Mouse (Mus musculus) cerebellum, postnatal 10 days (tissue): Measurements from ENCODE around the gene Zfp120.
"Not testable (repeated sequence)": the region's sequence is repeated elsewhere in the genome, so short reads cannot be mapped to it uniquely, and the experiment has no call there.

Source experiments
- DNase-seq, 2 experiments: peaks; one replicate each; pipeline ENCODE4 v3.0.0; 2021; ENCODE audit warnings: mixed read lengths in 2 of 2

The Zfp120 gene

DNA sequence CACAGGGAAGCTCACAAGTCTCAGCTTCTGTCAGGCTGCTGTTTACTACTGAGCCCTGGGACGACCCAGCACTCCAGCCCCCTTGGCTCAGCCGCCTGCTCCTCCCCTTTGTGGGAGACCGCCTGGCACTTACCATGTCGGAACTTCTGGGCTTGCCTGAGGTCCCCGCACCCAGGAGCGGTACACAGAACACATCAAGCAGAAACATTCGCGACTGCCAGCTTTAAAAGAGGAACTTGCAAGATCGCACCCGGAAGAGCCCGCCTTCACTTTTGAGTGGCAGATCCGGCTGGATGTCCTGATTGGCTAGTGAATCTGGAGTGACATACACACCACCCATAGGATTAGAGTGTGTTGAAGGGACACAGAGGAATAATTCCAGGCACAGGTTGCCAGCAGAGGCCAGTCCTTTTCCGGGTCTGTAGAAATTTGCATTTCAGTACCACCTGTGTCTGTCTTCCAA, at the start of gene Zfp120:
TSS of gene Zfp120 (minus strand) at position 274 of the 463 bp plus-strand sequence.
- DNase-seq: peak; percentile 89

DNA sequence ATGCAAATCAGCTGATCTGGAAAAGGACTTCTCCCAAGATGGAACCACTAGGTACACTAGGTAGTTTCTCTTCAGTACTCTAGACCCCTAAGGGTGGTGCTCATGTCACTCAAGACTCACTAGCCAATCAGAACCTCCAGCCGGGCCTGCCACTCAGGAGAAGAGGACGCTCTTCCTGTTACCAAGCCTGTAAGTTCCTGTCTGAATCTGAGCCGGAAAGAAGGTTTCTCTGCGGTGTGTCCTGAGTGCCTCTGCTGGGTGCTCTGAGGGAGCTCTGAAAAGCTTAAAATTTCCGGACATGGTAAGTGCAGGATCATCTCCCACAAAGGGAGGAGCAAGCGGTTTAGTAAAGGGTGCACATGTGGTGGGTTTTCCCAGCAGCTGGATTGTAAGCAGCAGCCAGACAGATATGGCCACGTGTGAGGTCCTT, 45.1 kb upstream of the Zfp120 start, which contains the start of gene Gm14139:
TSS of gene Gm14139 (plus strand) at position 186 of the 430 bp plus-strand sequence.
- DNase-seq: not testable (repeated sequence)

DNA sequence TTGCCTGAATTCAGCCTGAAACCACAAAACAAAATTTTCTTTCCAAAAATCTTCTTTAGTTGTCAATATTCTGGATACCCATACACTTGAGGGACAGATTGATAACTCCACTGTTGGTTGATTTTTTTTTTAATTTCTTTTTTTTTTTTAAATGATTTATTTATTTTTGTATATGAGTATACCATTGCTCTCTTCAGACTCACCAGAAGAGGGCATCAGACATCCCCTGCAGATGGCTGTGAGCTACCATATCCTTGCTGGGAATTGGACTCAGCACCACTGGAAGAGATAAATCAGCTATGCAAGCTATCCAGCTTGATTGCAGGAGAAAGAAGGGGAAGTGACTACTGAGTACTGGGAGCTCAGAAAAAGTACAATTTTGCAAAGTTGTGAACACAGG, 44.5 kb upstream of the Zfp120 start:
- DNase-seq: not testable (repeated sequence)

DNA sequence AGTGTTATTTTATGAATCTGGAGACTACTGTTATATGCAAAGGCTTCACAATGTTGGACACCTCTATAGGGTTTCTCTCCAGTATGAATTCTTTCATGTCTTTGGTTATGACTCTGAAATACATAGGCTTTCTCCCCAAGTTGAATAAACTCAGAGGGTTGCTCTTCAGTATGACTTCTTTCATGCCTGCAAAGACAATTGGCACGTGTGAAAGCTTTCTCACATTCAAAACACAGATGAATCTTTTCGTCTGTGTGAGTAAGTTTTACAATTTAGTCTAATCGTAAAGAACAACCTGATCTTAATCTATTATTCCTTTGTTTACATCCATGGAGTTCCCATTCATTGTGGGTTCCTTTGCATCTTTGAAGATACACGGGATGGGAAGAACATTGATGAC, 43.1 kb upstream of the Zfp120 start, which contains the start of gene Gm10770:
TSS of gene Gm10770 (minus strand) at position 101 of the 400 bp plus-strand sequence.
- not testable (repeated sequence) for DNase-seq

DNA sequence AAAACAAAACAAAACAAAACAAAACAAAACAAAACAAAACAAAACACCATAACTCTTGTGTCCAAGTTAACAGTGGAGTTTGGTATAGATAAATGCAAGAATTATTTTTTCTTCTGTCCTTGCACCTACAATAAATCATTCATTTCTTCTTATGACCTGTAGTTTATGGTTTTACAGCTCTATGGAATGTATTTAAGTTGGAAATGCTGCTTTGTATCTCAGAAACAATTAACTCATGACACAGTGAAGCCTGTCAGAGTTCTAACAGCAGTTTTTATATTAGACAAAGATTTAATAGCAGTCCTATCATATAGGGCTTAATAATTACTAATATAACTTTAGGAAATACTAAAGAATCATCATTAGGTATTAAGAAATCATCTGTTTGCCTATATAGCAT, 37.3 kb upstream of the Zfp120 start:
- DNase-seq: no peak

DNA sequence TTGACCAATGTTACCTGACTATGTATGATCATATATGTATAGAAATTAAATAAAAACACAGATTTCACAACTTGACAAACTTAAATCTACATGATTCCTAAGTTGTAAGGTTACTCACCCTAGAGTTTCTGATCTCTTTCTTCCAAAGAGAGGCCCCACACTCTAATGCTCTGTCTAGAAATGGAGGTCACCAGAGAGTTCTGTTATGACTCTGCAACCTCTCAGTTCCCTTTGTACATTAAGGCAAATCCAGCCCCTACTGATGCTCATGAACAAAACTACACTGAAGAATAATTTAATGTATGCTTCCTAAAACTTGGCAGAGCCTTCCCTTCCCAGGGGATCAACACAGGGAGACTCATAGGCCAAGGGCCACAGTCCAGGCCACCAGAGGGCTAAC, 30.2 kb upstream of the Zfp120 start:
- DNase-seq: no peak

DNA sequence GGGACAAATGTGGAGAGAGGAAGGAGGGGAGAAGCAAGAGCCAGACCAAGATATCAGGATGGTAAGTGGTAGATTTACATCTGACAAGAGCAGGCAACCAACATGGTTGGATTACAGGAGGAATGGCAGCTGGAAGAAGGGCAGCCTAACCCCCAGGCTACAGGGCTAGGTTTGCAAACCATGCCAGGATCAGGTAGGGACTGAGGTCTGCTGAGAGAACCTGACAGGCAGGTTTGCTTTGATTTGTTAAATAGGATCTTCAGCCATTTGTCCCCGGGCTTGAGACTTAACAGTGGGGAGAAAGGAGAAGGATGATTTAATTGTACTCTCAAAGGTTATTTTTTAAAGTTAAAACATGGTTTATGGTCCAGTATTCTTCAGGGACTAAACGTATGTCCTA, 3.7 kb downstream of the Zfp120 start:
- no peak for DNase-seq

DNA sequence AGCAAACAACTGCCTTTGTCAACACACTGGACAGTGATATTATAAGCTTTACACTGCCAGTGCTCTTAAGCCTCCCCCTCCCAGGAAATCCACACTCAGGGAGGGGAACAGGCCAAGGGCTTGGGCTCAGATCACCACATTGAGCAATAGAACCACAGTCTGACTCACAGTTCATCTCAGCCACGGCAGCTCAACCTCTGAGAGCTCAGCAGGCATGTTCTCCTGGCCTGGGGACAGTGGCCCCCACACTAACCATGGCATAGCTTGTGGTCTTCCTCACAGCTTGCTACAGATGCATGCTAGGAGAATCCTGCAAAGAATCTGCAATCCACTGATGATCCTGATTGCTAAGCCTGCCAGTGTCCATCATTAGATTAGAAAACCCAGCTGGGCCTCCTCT, 4.5 kb downstream of the Zfp120 start:
- DNase-seq: not testable (repeated sequence)

DNA sequence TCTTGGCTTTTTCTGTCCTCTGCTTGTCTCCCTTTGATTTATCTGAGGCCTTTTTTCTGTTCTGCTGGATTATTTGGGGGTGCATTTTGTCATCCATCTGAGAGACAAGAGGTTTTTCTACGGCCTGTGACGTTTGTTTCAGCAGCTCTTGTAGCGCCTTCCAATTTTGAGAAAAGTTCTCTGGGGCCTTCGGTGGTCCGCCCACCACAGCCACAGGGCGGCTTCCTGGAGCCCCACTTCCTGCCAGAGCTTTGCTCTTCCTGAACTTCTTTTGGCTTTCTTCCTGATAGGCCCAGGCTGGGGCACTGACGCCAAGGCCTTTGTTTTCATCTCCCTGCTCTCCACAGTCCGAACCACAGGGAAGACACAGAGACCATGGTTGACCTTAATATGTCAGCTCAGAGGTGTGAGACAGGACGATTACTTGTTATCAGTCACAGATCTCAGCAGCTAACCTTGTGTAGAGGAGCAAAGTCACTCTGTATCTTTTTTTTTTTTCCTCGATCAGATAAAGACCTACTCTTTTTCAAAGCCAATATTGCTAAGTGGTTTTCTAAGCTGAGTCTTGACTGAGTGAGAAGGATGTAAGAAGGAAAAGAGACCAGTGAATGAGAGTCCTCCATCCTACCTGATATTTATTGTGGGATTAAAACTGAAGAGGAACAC, 25.1 kb downstream of the Zfp120 start:
- no peak for DNase-seq

DNA sequence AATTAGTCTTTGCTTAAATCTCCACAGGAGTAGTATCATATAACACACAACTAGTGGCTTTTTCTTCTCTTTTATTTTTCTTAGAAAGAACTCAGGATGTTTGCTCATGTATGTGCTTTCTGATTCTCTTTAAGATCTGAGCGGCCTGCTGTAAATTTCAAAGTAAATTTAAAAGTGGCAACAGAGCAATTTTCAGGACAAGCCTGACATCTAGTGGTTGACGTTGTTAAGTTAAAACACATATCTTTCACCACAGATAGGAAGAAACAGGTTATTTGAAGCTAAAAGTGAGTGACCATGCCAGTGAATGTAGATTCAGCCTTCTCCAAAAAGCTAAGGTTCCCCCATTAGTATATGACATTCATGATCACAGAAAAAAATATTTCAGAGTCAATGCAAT, 36.9 kb downstream of the Zfp120 start:
- DNase-seq: peak; percentile 63 to 72
